Mouse (Mus musculus) brain, embryonic 14.5 days (tissue): Measurements from ENCODE around the gene Cfap77.

ENCODE experiments used
- CTCF ChIP-seq: fragments of 200-500 bp; IDR thresholded peaks from 2 replicates; pipeline ENCODE4 v1.5.1; 2012; ENCODE audit warnings: inconsistent platforms, mild to moderate bottlenecking, moderate library complexity, borderline replicate concordance; ENCODE audit not compliant: insufficient read depth, insufficient read length; ENCODE audit errors: extremely low read depth
- POLR2A ChIP-seq: fragments of 200-500 bp; IDR thresholded peaks from 2 replicates; pipeline ENCODE4 v1.6.1; 2012; ENCODE audit warnings: mild to moderate bottlenecking, inconsistent platforms, borderline replicate concordance; ENCODE audit not compliant: poor library complexity, insufficient read depth, insufficient read length, severe bottlenecking; ENCODE audit errors: extremely low read depth

DNA sequence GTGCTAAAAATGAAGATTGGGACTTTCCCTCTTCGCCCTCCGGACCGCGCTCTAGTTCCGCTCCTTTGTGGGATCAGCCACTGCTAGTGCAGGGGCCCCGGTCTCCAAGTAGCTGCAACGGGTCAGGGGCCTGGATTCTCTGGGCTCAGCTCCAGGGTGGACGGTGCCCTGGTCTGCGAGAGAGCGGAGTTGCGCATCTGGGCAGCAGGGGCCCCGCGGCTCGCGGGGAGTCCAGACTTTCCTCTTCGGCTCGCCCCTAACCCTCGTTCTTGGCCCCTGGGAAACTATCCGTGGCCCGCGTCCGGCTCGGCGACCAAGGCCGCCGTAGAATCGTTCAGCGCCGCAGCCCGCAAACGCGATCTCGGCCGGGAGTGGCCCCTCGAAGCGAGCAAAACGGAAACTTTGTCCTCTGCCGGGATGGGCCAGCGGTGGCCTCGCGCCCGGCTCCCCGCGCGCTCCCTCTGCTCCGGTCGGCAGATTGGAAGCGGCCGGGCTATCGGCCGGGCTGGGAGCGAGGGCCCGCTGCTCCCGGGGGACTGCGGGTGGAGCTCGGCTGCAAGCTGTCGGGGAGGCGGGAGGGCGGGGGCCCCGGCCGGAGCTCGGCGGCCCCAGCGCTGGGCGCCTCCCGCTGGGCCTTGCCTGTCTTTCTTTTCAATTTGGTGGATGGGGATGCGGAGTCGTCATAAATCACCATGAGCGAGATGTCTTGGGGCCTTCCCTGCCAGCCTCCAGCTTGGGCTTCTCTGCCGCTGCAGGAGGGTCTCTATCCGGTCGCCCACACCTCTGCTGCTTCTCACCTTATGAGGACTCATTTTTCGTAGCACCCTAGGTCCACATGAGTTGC is 137.1 kb downstream of the Cfap77 start:
- TF ChIP-seq POLR2A (no peak), CTCF (no peak)
